Mouse (Mus musculus) forebrain, embryonic 14.5 days (tissue): Measurements from ENCODE around the gene Tlcd1. TPM values are rescaled to one million over a fixed set of nuclear protein-coding genes. Genes with fewer than 3 reads are reported as not detected.

Source experiments
- ATAC-seq: fragments of 200-750 bp; cut with Nextera tagmentation; 2 replicates; pipeline ENCODE4 v1.8.0; 2017; ENCODE audit warnings: mild to moderate bottlenecking, moderate library complexity
- DNase-seq: peaks from one replicate; pipeline ENCODE4 v3.0.0-alpha.2; 2015; ENCODE audit warnings: low spot score
- H3K27ac ChIP-seq: fragments of 300-500 bp; sonication (generic); 2 replicates; pipeline ENCODE4 v1.5.1; 2014; ENCODE audit warnings: low read depth, mild to moderate bottlenecking, control low read depth, low read length, moderate library complexity
- H3K27me3 ChIP-seq: fragments of 300-500 bp; sonication (generic); replicated peaks from 2 replicates; pipeline ENCODE4 v1.6.1; 2014; ENCODE audit warnings: low read length, control low read depth, mixed read lengths; ENCODE audit not compliant: control insufficient read depth, insufficient read depth
- H3K36me3 ChIP-seq: fragments of 300-500 bp; sonication (generic); 2 replicates; pipeline ENCODE4 v1.6.1; 2014; ENCODE audit warnings: low read length, control low read depth; ENCODE audit not compliant: control insufficient read depth, insufficient read depth
- H3K4me1 ChIP-seq: fragments of 300-500 bp; sonication (generic); 2 replicates; pipeline ENCODE4 v1.6.1; 2014; ENCODE audit warnings: antibody characterized with exemption, low read length, control low read depth; ENCODE audit not compliant: control insufficient read depth, insufficient read depth
- H3K4me2 ChIP-seq: fragments of 300-500 bp; sonication (generic); 2 replicates; pipeline ENCODE4 v1.6.1; 2014; ENCODE audit warnings: mild to moderate bottlenecking, control low read depth, low read length
- H3K4me3 ChIP-seq: fragments of 300-500 bp; sonication (generic); 2 replicates; pipeline ENCODE4 v1.5.1; 2014; ENCODE audit warnings: low read depth, low read length, control low read depth
- H3K9ac ChIP-seq: fragments of 300-500 bp; sonication (generic); 2 replicates; pipeline ENCODE4 v1.6.1; 2014; ENCODE audit warnings: mild to moderate bottlenecking, low read length, control low read depth, moderate library complexity
- H3K9me3 ChIP-seq: fragments of 300-500 bp; sonication (generic); replicated peaks from 2 replicates; pipeline ENCODE4 v1.6.1; 2016; ENCODE audit warnings: low read length, control low read depth, mixed read lengths; ENCODE audit not compliant: control insufficient read depth
- WGBS: fragments of 180-500 bp; shearing (Covaris S2); extraction: QIAGEN DNeasy Blood & Tissue Kit; methylation state at CpG from one replicate; pipeline ENCODE4 v1.1.7; 2014; 5-methylcytosine and 5-hydroxymethylcytosine counted together
- polyA plus RNA-seq: library from polyadenylated mRNA; unstranded; fragments of >200 nt; fragmentation: Nextera tagmentation; extraction: Ambion mirVana; gene quantifications from 2 replicates; pipeline ENCODE4 v1.2.1, GENCODE M21; 2014

The Tlcd1 gene
- polyA plus RNA-seq, 1 experiment from 2014 or later = 4.4 TPM

DNA sequence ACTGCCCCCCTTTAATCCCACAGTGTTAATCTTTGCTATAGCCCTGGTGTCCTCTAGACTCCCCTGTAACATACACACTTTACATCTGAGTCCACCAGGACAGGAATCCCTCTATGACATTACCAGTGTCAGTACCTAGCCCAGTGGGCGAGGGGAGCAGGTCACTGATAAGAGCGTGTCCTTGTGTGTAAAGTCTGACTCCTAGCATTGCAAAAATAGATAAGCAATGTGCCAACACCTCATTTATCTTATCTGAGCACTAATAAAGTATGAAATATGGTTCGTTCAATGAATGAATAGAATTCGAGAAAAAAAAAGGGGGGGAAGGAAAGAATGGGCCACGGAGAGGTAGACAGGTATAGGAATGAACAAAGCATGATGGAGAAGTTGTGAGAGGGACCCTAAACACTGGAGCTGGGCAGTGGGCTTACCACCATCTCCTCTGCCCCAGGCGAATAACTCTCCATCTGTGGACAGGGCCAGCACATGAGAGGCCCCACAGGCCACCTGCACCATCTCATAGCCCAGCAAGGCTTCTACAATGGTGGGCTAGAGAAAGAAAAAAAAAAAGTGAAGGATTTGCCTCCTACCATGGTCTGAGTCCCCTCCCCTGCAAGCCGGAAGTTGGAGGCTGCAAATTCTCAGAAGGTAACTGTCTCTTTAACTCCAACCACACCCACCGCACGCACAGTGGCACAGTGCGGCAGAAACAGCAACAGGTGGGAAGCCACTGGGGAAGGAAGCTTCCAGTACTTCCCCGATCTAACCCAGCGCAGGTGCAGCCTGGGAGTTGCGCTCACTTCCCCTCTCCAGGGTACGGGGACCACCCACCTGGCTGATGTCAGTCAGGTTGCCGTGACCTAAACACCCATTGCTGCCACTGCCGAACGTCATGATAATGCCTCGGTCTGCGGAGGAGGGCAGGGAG lies 7.7 kb upstream of the Tlcd1 start:
- Histone ChIP-seq H3K27me3 (no peaks in the 10 kb centered on the region), H3K36me3 (no peaks in the 10 kb centered on the region), H3K4me2 (no peak overlapping the region), H3K9ac (no peak overlapping the region), H3K4me3 (no peak overlapping the region), H3K27ac (no peak overlapping the region), H3K4me1 (peaks cover 6% of the 10 kb centered on the region), H3K9me3 (no peaks in the 10 kb centered on the region)
- DNase-seq (no peak), ATAC-seq (no peak)
- WGBS = 60% methylated on average over 19 of the region's 19 CpGs

DNA sequence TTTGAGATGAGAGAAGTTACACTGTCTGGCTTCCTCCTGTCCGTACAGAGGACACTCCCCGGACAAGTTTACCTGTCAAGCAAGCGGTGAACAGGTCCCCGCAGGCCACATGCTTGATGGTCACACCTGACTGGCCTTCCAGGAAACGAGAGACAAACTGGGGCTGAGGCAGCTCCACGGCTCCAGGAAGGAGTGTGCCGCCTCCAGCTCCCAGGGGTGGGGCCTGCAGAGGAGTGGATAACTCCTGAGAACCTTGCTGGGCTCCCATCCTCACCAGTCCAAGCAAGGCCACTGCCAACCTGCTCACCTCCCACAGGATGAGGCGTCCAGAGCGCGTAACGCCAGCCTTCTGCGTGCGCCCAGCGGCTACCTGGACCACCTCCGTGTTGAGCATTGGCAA lies 6.2 kb upstream of the Tlcd1 start:
- Histone ChIP-seq H3K36me3 (no peaks in the 10 kb centered on the region), H3K4me1 (peaks cover 6% of the 10 kb centered on the region), H3K27ac (no peak overlapping the region), H3K4me2 (no peak overlapping the region), H3K9me3 (no peaks in the 10 kb centered on the region), H3K27me3 (no peaks in the 10 kb centered on the region), H3K4me3 (no peak overlapping the region), H3K9ac (no peak overlapping the region)
- no peak for DNase-seq
- 92% methylated on average over 15 of the region's 15 CpGs for whole genome bisulfite sequencing
- ATAC-seq = no peak

DNA sequence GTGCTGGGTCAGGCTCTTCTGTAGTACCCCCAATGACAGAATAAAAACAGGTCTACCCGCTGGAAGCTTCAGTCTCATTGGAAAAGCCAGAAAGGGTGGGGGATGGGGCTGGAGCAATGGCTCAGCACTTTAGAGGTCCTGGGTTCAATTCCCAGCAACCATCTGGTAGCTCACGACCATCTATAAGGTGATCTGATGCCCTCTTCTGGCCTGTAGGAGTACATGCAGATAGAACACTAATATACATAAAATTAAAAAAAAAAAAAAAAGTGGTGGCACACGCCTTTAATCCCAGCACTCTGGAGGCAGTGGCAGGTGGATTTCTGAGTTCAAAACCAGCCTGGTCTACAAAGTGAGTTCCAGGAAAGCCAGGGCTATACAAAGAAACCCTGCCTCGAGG lies 5.2 kb upstream of the Tlcd1 start:
- no peaks in the 10 kb centered on the region for H3K9me3 ChIP-seq
- H3K36me3 ChIP-seq = no peaks in the 10 kb centered on the region
- H3K4me2 ChIP-seq = no peak overlapping the region
- H3K9ac ChIP-seq = no peak overlapping the region
- H3K27ac ChIP-seq = no peak overlapping the region
- WGBS = 74% methylated on average over 4 of the region's 4 CpGs
- DNase-seq (no peak), ATAC-seq (no peak)
- no peaks in the 10 kb centered on the region for H3K4me1 ChIP-seq
- H3K27me3 ChIP-seq = no peaks in the 10 kb centered on the region
- no peak overlapping the region for H3K4me3 ChIP-seq

DNA sequence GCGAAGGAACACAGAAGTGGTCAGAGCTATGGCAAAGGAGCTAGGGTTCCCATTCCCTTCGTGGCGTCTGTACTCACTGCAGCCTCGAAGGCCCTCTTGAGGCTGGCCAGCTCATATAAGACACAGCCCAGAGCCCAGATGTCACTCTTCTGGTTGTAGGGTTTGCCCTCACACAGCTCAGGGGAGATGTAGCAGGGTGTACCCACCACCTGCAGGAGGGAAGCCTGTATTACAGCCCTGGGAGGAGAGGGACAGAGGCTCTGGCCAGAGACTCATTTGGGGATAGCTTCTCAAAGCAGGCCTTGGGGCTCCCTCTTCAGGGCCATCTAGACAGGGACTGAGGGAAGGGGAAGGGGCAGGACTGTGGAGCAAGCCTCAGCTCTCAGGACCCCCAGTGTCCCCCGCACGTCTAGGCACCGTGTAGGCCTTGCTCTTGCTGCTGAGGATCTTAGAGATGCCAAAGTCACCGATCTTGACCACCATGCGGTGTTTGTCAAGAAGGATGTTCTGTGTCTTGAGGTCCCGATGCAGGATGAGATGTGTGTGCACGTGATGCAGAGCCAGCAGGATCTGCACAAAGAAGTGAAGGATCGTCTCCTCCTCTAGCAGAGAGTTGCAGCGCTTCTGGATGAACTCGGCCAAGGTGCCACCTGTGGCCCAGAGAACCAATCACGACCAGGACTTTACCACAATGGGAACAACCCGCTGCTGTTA lies 4.3 kb upstream of the Tlcd1 start:
- H3K4me1 ChIP-seq = peaks cover 4% of the 10 kb centered on the region
- no peak overlapping the region for H3K9ac ChIP-seq
- no peaks in the 10 kb centered on the region for H3K36me3 ChIP-seq
- ATAC-seq (no peak), DNase-seq (no peak)
- WGBS = 76% methylated on average over 16 of the region's 16 CpGs
- no peaks in the 10 kb centered on the region for H3K27me3 ChIP-seq
- H3K27ac ChIP-seq = no peak overlapping the region
- no peak overlapping the region for H3K4me3 ChIP-seq
- no peak overlapping the region for H3K4me2 ChIP-seq
- no peaks in the 10 kb centered on the region for H3K9me3 ChIP-seq

DNA sequence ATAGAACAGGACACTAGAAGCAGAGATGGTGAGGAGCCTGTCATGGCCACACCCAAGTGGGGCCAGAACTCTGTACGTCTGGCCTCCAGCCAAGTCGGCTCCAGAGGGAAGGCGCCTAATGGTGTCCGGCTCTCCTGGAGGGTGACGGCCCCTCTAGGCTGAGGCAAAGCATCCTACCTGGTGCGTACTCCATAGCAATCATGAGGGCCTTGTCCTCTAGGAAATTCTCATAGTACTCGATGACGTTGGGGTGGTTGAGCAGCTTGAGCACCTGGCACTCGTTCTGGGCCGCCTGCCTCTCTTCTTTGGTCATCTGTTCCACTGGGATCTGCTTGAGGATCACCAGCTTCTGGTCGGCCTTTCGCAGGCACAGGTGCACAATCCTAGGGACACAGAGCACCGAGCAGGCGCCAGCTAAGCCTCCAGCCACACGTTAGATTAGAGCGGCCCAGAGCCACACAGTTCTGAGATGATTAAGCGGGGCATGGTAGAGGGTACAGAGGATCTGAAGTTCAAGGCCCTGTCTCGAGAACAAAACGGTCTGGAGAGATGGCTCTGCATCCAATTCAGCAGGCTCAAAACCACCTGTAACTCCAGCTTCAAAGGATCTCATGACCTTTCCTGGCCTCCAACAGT lies 3.6 kb upstream of the Tlcd1 start:
- 86% methylated on average over 19 of the region's 19 CpGs for WGBS
- no peaks in the 10 kb centered on the region for H3K36me3 ChIP-seq
- H3K27me3 ChIP-seq = no peaks in the 10 kb centered on the region
- ATAC-seq (no peak), DNase-seq (no peak)
- H3K27ac ChIP-seq = no peak overlapping the region
- no peaks in the 10 kb centered on the region for H3K9me3 ChIP-seq
- H3K9ac ChIP-seq = no peak overlapping the region
- no peak overlapping the region for H3K4me3 ChIP-seq
- no peak overlapping the region for H3K4me2 ChIP-seq
- H3K4me1 ChIP-seq = peaks cover 9% of the 10 kb centered on the region

DNA sequence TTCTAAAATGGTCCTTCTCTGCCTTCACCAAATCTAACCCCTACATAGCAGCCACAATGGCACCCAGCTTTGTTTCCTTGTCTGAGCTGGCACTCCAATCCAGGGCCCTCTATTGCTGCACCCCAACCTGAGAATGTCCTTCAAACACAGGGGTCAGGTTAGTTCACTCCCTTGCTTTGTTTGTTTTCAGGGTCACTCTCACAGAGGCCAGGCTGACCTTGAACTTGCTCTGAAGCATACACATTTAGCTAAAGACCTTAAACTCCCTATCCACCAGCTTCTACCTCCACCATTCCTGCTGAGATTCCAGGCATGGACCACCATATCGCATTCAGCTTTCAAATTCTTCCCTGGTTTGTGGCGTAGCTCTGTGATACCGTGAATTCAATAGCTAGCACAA lies 2.0 kb upstream of the Tlcd1 start:
- H3K27me3 ChIP-seq = no peaks in the 10 kb centered on the region
- ATAC-seq = no peak
- no peak overlapping the region for H3K9ac ChIP-seq
- no peak overlapping the region for H3K27ac ChIP-seq
- DNase-seq = no peak
- 90% methylated on average over 3 of the region's 3 CpGs for WGBS
- peaks cover 4% of the 10 kb centered on the region for H3K36me3 ChIP-seq
- H3K4me3 ChIP-seq = no peak overlapping the region
- H3K4me2 ChIP-seq = no peak overlapping the region
- H3K4me1 ChIP-seq = peaks cover 16% of the 10 kb centered on the region
- no peaks in the 10 kb centered on the region for H3K9me3 ChIP-seq

DNA sequence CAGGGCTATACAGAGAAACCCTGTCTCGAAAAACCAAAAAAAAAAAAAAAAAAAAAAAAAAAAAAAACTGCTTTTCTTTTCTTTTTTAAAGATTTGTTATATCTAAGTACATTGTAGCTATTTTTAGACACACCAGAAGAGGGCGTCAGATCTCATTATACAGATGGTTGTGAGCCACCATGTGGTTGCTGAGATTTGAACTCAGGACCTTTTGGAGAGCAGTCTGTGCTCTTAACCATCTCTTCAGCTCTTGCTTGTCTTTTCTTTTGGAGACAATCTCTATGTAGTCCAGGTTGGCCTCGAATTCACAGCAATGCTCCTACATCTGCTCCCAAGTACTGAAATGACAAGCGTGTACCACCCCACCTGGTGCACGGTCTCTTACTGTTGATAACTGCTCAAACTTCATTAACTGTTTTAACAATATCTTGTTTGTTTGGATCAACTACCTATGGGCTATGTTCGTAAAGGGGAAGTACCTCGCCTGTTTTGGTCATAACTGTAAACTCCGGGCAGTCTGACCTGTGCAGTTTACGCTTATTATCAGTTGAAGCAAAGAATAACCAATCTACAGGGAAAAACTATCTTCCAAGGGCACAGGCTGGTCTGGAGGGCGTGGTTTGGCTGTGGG lies 625 bp upstream of the Tlcd1 start:
- peak overlapping the region; percentile 89 for H3K4me2 ChIP-seq
- no peaks in the 10 kb centered on the region for H3K27me3 ChIP-seq
- no peaks in the 10 kb centered on the region for H3K9me3 ChIP-seq
- WGBS = 4% methylated on average over 9 of the region's 10 CpGs
- H3K9ac ChIP-seq = no peak overlapping the region
- no peak overlapping the region; the same call in 1 of the 2 replicates for H3K27ac ChIP-seq
- peaks cover 18% of the 10 kb centered on the region for H3K36me3 ChIP-seq
- peaks cover 16% of the 10 kb centered on the region for H3K4me1 ChIP-seq
- H3K4me3 ChIP-seq = peak overlapping the region; percentile 44
- ATAC-seq (no peak), DNase-seq (peak; percentile 22)

DNA sequence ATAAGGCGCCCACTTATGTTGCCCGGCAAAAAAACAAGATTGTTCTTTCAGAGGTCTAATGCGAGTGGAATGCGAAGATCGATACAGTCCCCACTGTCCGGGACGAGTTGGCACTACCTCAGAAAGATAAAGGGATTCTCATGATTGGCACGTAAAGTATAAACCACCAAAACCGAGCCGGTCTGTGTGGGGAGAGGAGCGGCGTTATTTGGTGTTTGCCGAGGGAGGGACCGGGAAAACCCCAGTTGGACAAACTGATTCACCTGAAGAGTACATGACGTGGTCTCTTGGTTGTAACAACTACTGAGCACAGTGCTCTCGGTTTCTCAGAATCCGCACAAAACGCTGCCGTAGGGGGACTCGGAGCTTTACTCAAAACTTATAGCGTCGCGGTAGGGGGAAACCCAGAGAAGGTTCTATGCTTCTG lies 407 bp downstream of the Tlcd1 start:
- WGBS = under 1% methylated on average over 23 of the region's 23 CpGs
- Histone ChIP-seq H3K4me1 (peaks cover 19% of the 10 kb centered on the region), H3K27me3 (no peaks in the 10 kb centered on the region), H3K4me2 (peak overlapping the region; percentile 89), H3K9me3 (no peaks in the 10 kb centered on the region), H3K27ac (no peak overlapping the region), H3K36me3 (peaks cover 28% of the 10 kb centered on the region), H3K9ac (peak overlapping the region; percentile 49; the same call in 1 of the 2 replicates), H3K4me3 (peak overlapping the region; percentile 44)
- no peak for ATAC-seq
- no peak for DNase-seq
